Mouse (Mus musculus) layer of hippocampus, adult 8-10 months (tissue): ENCODE measurements around the gene Per1. TPM values are rescaled to one million over a fixed set of nuclear protein-coding genes. Genes with fewer than 3 reads are reported as not detected.
A peak's percentile ranks its signal among the peaks of the same experiment; 100 is the strongest.

Source experiments
- DNase-seq, 2 experiments: peaks; one replicate each; pipeline ENCODE4 v3.0.0; 2022; ENCODE audit warnings: low spot score in 2 of 2
- total RNA-seq, 4 experiments: library from RNA; stranded (reverse); gene quantifications; 2 replicates each; pipeline ENCODE4 v1.2.4; 2022

The Per1 gene
- total RNA-seq, 4 experiments from 2014 or later, result 91.2 to 107 (median 97.7) TPM

DNA sequence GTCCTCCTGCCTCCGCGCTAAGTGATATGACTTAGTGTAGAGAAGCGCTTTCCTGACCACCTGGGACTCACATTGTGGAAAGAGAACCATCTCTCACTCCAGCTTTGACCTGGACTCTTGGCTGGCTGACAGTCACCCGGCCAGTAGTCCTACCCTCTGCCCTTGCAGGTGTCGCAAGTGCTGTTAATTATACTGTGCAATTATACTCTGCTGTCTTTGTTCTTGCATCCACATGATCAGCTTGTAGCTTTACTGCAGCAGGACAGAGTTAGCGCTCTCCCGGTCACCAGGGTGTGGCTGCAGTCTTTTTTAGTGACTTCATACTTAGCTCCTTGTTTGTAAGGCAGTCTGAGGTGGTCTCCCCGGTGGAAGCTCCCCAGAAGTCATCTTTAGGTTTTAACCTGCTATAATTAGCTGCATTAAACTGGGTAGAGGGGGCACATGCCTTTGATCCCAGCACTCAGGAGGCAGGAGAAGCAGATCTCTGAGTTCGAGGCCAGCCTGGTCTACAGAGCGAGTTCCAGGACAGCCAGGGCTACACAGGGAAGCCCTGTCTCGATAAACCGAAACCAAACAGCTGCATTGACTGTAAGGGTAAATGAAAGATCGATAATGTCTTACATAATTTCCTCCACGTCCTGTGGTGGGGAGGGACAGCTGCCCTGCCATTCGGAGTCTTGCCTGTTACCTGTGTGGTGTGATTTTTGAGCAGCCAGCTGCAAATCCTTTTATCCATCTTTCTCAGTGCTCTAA, 14.7 kb upstream of the Per1 start:
- DNase-seq, result no peak

DNA sequence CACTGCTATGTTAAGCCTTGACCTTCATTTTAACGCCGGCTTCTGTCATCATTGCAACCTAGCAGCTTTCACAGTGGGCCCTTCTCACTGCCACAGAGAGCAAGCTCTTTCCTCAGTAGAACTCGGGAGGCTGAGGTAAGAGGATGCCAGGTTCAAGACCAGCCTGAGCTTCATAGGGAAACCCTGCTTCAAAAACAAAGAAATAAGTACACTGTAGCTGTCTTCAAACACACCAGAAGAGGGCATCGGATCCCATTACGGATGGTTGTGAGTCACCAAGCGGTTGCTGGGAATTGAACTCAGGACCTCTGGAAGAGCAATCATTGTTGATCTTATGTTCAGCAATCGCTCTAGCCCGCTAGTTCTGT, 14.2 kb upstream of the Per1 start:
- DNase-seq, result no peak

DNA sequence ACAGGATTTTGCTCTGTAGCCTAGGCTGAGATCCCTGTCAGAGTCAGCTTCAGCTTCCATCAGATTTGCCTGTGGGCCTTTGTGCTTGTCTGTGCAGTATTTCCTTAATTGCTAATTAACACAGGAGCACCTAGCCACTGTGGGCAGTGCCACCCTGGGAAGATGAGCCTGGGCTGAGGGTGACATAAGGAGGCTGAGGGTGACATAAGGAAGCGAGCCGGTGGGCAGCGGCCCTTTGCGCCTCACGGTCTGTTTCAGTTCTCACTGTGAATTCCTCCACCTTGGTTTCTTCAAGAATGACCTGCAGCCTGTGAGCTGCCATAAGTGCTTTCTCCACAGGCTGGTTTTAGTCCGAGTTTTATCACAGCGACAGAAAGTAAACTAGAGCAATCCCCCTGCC, 13.4 kb upstream of the Per1 start:
- DNase-seq, result no peak

DNA sequence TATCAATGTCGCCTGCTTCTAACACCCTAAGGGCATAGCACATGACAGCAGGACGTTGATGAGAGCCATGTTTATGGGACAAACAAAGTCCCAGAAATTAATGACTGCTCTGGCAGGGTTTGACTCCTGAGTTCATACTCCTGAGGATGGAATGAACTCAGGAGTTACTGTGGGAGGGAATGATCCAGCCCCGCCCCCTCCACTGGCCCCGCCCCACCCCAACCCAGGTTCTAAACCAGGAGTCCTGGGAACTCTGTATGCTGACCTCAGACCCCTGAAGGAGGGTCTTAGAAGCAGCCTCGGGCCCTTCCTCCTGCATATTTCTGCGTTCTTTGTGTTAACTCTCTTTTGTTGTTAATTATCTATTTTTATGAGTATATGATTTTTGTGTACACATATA, 9.4 kb upstream of the Per1 start:
- DNase-seq, result no peak

DNA sequence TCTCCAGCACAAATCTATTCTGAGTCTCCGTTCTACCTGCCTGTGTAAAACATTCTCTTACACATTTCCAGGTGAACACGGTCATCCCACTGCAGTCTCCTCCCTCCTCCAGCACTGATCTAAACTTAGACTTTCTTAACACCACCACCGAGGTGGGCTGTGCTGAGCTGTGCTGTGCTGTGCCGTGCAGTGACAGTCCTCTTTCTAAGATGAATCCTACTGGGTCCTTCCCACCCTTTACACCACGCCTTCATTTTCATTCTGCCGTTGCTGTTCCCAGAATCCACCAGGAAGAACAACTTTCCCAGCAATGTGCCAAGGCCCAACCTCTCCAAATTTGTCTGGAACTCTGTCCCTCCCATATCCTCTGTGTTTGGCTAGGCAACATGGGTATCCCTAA, 8.6 kb upstream of the Per1 start:
- peak; percentile 20 to 24 for DNase-seq

DNA sequence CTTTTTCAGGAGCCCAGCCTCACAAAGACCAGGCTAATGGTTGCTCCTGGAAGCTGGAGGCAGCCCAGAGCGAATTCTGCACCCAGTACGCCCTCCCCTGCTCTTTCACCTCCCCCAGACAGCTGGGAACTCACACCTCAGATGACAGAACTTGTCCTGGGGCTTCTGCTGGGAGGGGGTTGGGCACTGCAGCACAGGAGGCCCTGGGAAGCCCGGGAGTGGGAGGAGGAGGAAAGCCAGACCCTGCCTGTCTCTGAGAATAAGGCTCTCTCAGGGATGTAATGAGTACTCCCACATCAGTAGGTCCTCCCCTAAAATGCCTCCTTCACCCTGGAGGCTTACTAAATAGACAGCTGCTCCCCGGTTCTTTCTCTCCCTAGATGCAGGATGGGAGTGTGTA, 7.9 kb upstream of the Per1 start:
- DNase-seq, result peak; percentile 12 to 38

DNA sequence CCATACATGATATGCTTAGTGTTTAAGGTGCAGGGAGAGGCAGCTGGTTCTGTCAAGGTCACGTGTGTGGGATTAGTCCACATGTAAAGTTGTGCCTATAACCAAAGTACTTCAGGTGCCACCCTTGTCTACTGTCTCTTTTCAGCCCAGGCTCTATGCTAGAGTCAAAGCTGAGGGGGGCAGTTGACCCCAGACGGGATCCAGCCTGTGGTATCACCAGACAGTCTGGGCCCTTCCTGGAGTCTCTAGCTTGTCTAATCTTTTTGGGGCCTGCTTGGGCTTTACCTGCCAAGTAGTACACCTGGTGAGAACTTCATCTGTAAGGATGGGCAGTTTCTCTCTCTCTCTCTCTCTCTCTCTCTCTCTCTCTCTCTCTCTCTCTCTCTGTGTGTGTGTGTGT, 7.4 kb upstream of the Per1 start:
- no peak for DNase-seq

DNA sequence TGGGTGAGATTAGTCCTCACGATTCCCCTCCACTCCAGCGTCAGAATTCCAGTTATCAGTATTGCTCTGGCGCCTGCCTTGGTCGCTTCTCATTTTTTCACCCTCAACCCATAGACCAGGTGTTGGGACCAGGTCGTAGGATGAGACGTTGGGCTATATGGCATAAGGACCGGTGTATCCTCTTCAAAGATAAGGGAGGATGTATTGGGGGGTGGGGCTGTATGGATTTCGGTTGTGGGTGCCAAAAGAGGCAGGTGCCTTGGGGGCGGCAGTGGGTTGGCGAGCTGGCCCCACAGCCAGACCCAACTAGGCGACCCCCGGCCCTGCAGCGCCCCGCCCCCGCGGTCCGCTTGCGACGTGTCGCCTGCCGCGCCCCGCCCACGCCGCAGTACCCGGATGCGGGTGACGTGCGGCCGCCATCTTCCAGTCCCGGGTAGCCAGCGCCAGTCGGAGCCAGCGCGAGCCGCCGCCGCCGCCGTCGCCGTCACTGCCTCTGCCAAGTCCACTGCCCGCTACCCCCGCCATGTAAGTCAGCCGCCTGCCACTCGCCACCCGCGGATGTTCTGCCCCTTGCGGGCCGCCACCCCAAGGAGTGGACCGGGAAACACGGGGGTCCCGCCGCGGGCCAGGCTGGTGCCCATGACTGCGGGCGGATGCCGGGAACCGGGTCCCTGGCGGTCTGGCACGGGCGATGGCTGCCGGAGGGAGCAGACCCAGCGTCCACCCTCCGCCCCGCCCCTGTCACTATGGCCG, 6.7 kb upstream of the Per1 start, which contains the start of gene Vamp2:
TSS of gene Vamp2 (plus strand) at position 388 of the 753 bp plus-strand sequence.
- DNase-seq, result peak; percentile 84 to 92

DNA sequence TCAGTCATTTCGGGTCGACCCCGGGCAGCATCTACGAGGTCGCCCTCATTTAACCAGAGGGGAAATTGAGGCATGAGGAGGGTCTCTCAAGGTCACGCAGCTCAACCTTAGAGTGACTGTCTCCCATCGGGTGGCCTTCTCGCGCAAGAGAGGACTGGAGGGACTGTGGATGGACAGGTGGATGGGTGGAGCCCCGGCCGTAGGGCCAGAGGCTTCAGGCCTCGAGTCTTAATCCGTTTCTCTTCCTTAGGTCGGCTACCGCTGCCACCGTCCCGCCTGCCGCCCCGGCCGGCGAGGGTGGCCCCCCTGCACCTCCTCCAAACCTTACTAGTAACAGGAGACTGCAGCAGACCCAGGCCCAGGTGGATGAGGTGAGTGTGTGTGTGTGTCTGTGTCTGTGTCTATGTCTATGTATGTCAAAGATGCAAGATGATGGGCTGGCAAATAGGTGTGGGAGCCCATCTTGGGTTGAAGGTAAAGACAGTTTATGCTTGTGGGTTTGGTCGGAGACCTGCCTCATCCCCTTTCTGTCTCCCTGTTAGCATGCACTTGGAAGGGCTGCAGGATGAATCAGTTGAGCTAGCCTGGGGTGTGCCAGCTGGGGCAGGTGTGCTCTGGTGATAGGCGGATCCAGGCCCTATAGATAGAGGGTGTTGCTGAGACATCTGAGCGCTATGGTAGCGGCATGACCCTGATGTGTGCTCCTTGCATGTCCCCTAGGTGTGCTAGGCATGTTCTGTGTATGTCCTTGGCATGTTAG, 6.0 kb upstream of the Per1 start:
- peak; percentile 18 to 27 for DNase-seq

DNA sequence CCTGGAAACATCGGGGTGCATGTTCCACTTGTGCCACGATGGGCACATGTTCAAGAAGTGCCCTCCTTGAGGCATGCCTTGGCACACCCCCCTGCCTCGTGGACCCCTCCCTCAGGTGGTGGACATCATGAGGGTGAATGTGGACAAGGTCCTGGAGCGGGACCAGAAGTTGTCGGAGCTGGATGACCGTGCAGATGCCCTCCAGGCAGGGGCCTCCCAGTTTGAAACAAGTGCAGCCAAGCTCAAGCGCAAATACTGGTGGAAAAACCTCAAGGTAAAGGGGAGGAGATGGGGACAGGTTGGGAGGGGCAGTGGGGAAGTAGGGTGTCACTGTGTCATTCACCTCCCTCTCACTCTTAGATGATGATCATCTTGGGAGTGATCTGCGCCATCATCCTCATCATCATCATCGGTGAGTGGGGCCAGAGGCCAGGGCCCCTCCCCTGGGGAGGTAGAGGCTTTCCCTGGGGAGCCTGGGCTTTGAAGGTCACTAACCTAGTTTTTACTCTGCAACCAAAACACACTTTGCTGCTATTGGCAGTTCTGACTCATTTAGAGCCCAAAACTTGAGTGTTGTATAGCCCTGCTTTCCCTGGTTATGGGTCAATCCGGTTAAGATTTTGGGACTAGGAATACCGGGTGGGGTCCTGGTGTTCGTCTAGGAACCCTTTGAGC, 5.3 kb upstream of the Per1 start:
- peak in 1 of 2 experiments; percentile 47 for DNase-seq

DNA sequence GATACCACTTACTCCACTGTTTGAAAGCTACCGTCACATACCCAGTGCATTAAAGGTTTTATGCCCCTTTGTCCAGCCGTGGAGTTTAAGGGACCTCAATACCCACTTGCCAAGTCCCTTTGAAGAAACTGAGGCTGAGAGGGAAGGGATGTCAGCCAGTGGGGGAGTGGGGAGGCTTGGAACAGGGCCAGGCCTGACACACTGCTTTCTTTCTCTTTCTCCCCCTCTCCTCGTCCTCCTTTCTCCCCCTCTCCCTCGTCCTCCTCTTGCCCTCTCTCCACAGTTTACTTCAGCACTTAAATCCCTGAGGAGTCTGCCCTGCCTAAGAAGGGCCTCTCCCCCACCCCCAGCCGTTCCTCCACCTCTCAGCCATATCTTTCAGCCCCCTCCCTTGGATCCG, 4.7 kb upstream of the Per1 start:
- peak in 1 of 2 experiments; percentile 12 for DNase-seq

DNA sequence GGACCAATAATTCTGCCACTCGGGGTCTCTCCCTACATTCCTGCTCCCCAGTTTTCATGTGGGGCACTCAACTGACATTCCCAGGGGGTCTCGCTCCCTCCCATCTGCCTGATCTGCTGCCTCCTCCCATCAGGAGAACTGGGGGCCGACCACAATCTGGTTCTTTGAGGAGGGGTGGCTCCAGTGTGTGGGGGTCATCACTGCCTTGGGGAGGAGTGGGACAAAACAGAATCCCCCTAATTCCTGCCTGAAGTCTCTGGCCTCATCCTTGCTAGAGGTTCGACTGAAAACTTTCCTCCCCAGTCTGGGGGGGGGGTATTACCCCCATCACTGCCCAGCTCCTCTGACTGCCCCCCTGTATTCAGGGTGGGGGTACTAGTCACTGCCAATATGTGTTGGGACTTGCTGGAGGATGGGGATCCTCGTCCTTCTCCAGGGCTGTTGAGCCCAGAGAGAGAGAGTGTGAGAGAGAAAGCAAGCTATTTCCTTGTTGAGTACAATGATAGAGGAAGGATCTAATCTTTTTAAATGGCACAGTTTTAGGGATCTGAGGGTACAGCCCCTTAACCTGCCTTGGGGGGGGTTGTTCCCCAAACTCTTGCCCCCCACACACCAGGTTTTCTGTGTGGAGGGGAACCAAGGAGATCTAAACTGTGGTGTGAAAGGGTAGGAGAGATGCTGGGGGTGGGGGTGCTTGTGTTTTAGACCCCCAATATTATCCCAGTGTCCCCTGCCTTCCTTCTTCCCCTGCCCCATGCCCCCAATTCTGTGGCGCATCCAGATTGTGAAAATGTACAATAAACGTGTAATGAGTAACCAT, 3.2 kb upstream of the Per1 start:
- no peak for DNase-seq

DNA sequence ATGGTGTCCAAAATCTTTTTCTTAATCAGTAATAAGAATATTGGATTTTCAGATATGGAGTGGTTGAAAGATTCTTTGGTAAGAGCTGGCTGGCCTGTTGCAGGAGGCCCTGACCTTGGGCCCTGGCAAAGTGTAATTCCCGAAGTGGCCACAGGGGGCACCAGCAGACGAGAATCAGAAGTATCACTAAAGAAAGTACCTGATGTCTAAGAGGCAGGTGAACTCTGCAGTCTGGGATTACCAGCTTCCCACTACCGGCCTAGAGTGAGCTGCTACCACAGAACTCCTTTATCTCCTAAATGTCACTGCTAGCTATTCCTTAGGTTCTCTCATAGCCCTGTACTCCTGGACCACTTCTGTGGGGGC, 2.6 kb upstream of the Per1 start:
- DNase-seq, result peak in 1 of 2 experiments; percentile 83

DNA sequence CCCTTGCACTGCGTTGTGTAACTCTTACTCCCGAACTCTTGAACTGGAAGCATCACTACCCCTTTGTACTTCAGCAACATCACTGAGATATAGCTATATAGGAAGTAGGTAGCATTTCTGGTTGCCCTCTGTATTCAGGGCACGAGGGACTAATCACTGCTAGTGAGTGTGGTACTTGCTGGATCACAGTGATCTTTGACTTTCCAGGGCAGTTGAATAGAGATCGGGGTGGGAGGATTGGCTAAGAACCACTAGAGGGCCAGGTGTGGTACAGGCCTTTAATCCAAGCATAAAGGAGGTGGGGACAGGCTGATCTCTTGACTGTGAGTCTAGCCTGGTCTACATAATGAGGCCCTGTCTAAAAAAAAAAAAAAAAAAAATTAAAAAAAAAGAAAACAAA, 2.1 kb upstream of the Per1 start:
- DNase-seq, result peak in 1 of 2 experiments; percentile 8

DNA sequence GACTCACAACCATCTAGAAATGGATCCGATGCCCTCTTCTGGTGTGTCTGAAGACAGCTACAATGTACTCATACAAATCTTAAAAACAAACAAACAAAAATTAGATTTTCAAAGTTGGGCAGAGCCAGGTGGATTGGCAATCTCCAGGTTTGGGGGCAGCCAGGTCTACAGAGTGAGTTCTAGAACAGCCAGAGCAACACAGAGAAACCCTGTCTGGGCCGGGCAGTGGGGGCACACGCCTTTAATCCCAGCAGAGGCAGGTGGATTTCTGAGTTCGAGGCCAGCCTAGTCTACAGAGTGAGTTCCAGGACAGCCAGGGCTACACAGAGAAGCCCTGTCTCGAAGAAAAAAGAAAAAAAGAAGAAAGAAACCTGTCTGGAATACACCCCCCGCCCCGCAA, 1.2 kb upstream of the Per1 start:
- peak in 1 of 2 experiments; percentile 23 for DNase-seq

DNA sequence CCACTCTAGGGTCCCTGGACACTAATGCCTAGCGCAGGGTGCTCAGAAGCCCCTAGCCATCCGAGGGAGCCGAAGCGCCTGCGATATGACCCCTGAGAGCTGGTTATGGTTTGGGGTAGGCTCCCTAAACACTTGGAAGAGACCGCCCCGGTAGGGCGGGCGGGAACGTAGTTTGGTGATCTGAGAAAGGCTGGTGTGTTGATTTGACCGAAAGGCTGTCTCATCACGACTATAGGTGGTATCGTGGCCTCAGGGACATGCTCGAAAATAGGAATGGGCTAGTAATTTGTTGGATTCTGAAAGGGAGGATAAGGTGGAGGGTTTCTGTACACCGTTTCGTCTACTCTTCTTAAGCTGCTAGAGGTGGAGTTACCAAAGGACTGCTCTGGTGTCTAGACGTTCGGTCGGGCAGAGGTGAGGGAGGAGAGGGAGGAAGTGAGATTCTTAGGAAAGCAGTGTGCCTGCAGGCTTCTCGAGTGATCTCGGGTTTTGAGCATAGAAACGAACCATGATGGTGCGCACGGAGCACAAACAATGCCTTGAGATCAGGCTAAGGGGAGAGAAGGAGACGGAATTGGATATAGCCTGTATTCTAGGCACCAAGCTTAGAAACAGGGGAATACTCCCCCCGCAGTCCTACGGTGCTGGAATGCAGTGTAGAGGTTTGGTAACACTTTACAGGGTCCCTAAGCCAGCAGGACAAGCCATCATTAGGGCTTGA, 654 bp downstream of the Per1 start:
- peak in 1 of 2 experiments; percentile 31 for DNase-seq

DNA sequence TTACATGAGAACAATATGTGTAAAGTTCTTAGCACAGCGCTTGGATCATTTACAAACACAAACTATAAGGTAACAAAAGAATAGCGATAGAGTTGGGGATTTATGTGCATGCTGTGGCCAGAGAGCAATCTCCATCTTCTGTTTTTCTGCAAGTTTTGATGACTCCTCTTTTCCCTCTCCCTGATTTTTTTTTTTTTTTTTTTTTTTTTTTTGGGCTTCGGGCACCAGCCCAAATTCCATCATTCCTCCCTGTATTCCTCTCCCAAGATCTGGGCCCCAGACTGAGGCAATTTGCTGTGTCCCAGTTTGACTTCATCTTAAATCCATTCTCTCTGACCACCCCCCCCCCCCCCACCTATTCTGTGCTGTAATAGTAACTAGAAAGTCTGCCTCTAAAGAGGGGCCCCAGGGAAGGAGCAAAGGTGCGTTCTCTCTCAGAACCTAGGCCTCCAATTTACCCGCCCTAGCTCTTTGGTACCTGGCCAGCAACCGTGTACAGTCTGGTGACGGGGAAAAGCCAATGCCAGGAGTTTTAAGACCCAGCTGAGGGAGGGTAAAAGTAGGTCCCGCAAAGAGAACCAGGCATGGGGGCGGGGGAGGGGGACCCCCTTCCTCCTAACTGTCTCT, 1.5 kb downstream of the Per1 start:
- no peak for DNase-seq

DNA sequence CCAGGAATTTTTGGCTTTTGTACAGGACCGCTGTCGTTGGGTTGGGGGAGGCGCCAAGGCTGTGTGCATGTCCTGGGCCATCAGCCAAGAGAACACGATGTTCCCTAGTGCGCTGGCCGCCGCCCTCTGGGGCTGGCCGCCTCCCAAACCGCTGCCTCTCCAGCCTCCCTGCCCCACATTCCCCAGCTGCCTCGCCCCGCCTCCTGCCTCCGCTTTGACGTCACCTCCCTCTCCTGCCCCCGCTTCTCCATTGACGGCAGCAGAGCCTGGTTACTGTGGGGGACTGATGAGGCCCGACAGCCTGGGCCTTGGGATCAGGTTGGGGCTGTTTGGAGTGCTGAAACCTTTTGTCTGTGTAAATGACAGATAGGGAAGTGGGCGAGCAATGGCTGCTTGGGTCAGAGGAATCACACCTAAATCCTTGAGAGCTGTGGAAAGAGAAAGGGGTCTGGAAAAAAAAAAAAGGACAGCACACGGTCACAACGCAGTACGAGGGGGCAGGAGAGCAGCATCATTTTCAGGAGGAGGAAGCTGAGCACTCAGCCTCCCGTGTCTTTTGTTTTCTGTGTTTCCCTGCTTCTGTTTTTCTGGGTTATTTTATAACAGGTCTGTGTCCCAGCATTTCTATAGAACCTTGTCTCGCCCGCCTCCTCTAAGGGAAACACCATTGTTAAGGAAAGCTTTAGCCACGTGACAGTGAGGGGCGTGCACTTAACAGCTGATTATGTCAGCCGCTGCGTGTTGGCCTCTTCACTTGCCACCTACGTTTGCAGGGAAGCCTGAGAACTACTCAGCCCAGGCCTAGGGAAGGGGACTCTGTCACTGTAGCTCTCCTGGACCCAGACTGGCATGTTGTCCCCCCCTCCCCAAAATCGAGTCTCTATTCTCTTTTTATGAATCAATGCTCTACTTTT, 2.2 kb downstream of the Per1 start:
- DNase-seq, result peak; percentile 96 to 97
